ENCODE assay signal across 8 mouse cellular contexts in genomic region chr5:111590619-111591081, GRCm38 (mm10).
DNase-seq lines count a peak whose midpoint lies in the region; ATAC-seq and TF ChIP-seq lines count a peak whose summit lies in the region.

No protein-coding gene starts in this region.

- H3K36me3 ChIP-seq in forebrain, embryonic 11.5 days (ENCODE audit: control insufficient read depth, insufficient read depth, low read length): no peaks in the 10 kb centered on the region
- no peaks in the 10 kb centered on the region for H3K36me3 ChIP-seq in limb, embryonic 14.5 days (ENCODE audit: control insufficient read depth, insufficient read depth, low read length)
- H3K36me3 ChIP-seq in liver, postnatal 0 days (replicated peaks; ENCODE audit: insufficient read depth, low read length): no peaks in the 10 kb centered on the region

- no peak for TF ChIP-seq EP300 in liver, postnatal 0 days (IDR thresholded peaks at IDR 0.05; ENCODE audit: low read depth)

- peak in 1 of 2 experiments; percentile 41 for DNase-seq in left cerebral cortex, adult 2 months (ENCODE audit: extremely low spot score in 1 of 2, low spot score in 2 of 2)
- DNase-seq in left cerebral cortex, postnatal 4 days: no peak
- DNase-seq in forebrain, embryonic 11.5 days (ENCODE audit: low spot score): no peak
- DNase-seq in limb, embryonic 14.5 days (ENCODE audit: low spot score): peak; percentile 41
- peak; percentile 46 to 62 for DNase-seq in thymus, adult 18-20 months
- no peak for DNase-seq in liver, postnatal 0 days
- no peak for DNase-seq in adrenal gland, adult 8-10 months

- peak overlapping the region; percentile 13; the same call in 1 of the 2 replicates for H3K27ac ChIP-seq in left cerebral cortex, adult 2 months
- H3K27ac ChIP-seq in forebrain, embryonic 11.5 days (ENCODE audit: low read depth, low read length): peak overlapping the region; percentile 42
- peak overlapping the region; percentile 15 for H3K27ac ChIP-seq in limb, embryonic 14.5 days (replicated peaks; ENCODE audit: low read depth, low read length)
- H3K27ac ChIP-seq in liver, postnatal 0 days (ENCODE audit: low read depth): no peak overlapping the region

- TF ChIP-seq POLR2A in limb, embryonic 14.5 days (IDR thresholded peaks at IDR 0.05; ENCODE audit: borderline replicate concordance, extremely low read depth, insufficient read depth, insufficient read length): no peak

- H3K27me3 ChIP-seq in forebrain, embryonic 11.5 days (ENCODE audit: control insufficient read depth, insufficient read depth, low read length): no peaks in the 10 kb centered on the region
- H3K27me3 ChIP-seq in limb, embryonic 14.5 days (ENCODE audit: control insufficient read depth, insufficient read depth, low read length): no peaks in the 10 kb centered on the region
- H3K27me3 ChIP-seq in liver, postnatal 0 days (ENCODE audit: insufficient read depth, low read length): no peaks in the 10 kb centered on the region

- H3K9ac ChIP-seq in forebrain, embryonic 11.5 days (ENCODE audit: low read length): peak overlapping the region; percentile 12; the same call in 1 of the 2 replicates
- H3K9ac ChIP-seq in limb, embryonic 14.5 days (ENCODE audit: low read depth, low read length, severe bottlenecking): no peak overlapping the region
- no peak overlapping the region for H3K9ac ChIP-seq in liver, postnatal 0 days (replicated peaks)

- no peaks in the 10 kb centered on the region for H3K9me3 ChIP-seq in forebrain, embryonic 11.5 days (ENCODE audit: control insufficient read depth, low read length)
- H3K9me3 ChIP-seq in limb, embryonic 14.5 days (ENCODE audit: control insufficient read depth, low read length): no peaks in the 10 kb centered on the region
- H3K9me3 ChIP-seq in liver, postnatal 0 days (ENCODE audit: low read length): no peaks in the 10 kb centered on the region

- no peak for TF ChIP-seq CTCF in left cerebral cortex, adult 2 months (IDR thresholded peaks at IDR 0.05)
- TF ChIP-seq CTCF in liver, postnatal 0 days (IDR thresholded peaks at IDR 0.05; ENCODE audit: low read depth): no peak

- 36% methylated on average over 4 of the region's 4 CpGs for WGBS in forebrain, embryonic 11.5 days
- WGBS in limb, embryonic 14.5 days: 13% methylated on average over 4 of the region's 4 CpGs
- 15% methylated on average over 4 of the region's 4 CpGs for WGBS in liver, postnatal 0 days (ENCODE audit: insufficient replicate concordance)

- H3K4me3 ChIP-seq in left cerebral cortex, adult 2 months: no peak overlapping the region
- H3K4me3 ChIP-seq in forebrain, embryonic 11.5 days (ENCODE audit: low read depth, low read length): no peak overlapping the region
- no peak overlapping the region for H3K4me3 ChIP-seq in limb, embryonic 14.5 days (replicated peaks; ENCODE audit: low read length)
- no peak overlapping the region for H3K4me3 ChIP-seq in liver, postnatal 0 days (ENCODE audit: low read depth, low read length)

- H3K4me1 ChIP-seq in forebrain, embryonic 11.5 days (replicated peaks; ENCODE audit: control insufficient read depth, insufficient read depth, low read length): peaks cover 18% of the 10 kb centered on the region
- 0 out of 2 replicates have a peak, but pooled peaks cover 5% of the 10 kb centered on the region for H3K4me1 ChIP-seq in limb, embryonic 14.5 days (ENCODE audit: control insufficient read depth, insufficient read depth, low read length)
- H3K4me1 ChIP-seq in liver, postnatal 0 days (ENCODE audit: insufficient read depth): no peaks in the 10 kb centered on the region

- H3K4me2 ChIP-seq in forebrain, embryonic 11.5 days (ENCODE audit: low read depth, low read length, severe bottlenecking): no peak overlapping the region
- no peak overlapping the region for H3K4me2 ChIP-seq in limb, embryonic 14.5 days (replicated peaks; ENCODE audit: low read depth, low read length, severe bottlenecking)
- H3K4me2 ChIP-seq in liver, postnatal 0 days (ENCODE audit: low read depth, low read length): no peak overlapping the region

- intact Hi-C loops in left cerebral cortex, adult 2 months (cut with DNase I): no loop called here
- intact Hi-C loops in left cerebral cortex, postnatal 4 days (cut with DNase I): no loop called here

- peak; percentile 36; the same call in 1 of the 2 replicates for ATAC-seq in forebrain, embryonic 11.5 days (replicated peaks; ENCODE audit: low FRiP score)
- ATAC-seq in limb, embryonic 14.5 days (ENCODE audit: low FRiP score, low read depth): peak; percentile 84
- no peak for ATAC-seq in liver, postnatal 0 days
- ATAC-seq in monocyte, adult 5-6 weeks (replicated peaks; ENCODE audit: insufficient number of reproducible peaks, low FRiP score, low TSS enrichment, poor library complexity, severe bottlenecking): no peak

Comparison
In these comparisons a context has a peak if more than half of its experiments do, and no peak if none do; other contexts are left out.
1. DNase-seq: peak in limb, embryonic 14.5 days (single experiment) and thymus, adult 18-20 months (2 of 2); none in left cerebral cortex, postnatal 4 days (single experiment), forebrain, embryonic 11.5 days (single experiment), liver, postnatal 0 days (single experiment) and adrenal gland, adult 8-10 months (single experiment).
2. ATAC-seq: peak in forebrain, embryonic 11.5 days (single experiment) and limb, embryonic 14.5 days (single experiment); none in liver, postnatal 0 days (single experiment) and monocyte, adult 5-6 weeks (single experiment).